Mouse (Mus musculus) c-Kit-positive CD71-positive TER-119-positive erythroid progenitor cells, embryonic 14.5 days (primary cell): Measurements from ENCODE around the gene Olfr5.
"Not testable (repeated sequence)": the region's sequence is repeated elsewhere in the genome, so short reads cannot be mapped to it uniquely, and the experiment has no call there.

ENCODE experiments used
- DNase-seq: peaks from one replicate; pipeline ENCODE4 v3.0.0-alpha.2; 2013; ENCODE audit warnings: low spot score

Olfr5 gene

GRCm38 (mm10) chr7:6486841-6487240, at the start of gene Olfr5:
Olfr5 (minus strand) TSS chr7:6486941.
- no peak for DNase-seq

GRCm38 (mm10) chr7:6526141-6526540, 39.4 kb upstream of the Olfr5 start:
- peak; percentile 16 for DNase-seq

- DNase-seq, result no peak
These were observed 38.3 kb upstream of the Olfr5 start for GRCm38 (mm10) chr7:6525001-6525400.

- DNase-seq, result no peak
These were observed 36.1 kb upstream of the Olfr5 start, which contains the start of gene Olfr1349 for GRCm38 (mm10) chr7:6522850-6523249. Olfr1349 (minus strand) TSS chr7:6522950.

- DNase-seq, result no peak
These were observed 34.9 kb upstream of the Olfr5 start for GRCm38 (mm10) chr7:6521666-6522065.

- no peak for DNase-seq
These were observed 21.9 kb upstream of the Olfr5 start, which contains the start of gene Olfr1348 for GRCm38 (mm10) chr7:6508648-6509047. Olfr1348 (minus strand) TSS chr7:6508748.

- DNase-seq, result no peak
These were observed 12.9 kb upstream of the Olfr5 start, which contains the start of gene Olfr1347 for GRCm38 (mm10) chr7:6499655-6500054. Olfr1347 (minus strand) TSS chr7:6499755.

GRCm38 (mm10) chr7:6477633-6478032, 9.1 kb downstream of the Olfr5 start:
- not testable (repeated sequence) for DNase-seq

GRCm38 (mm10) chr7:6466951-6467350, 19.8 kb downstream of the Olfr5 start, which contains the start of gene Olfr1346:
Olfr1346 (plus strand) TSS chr7:6467101.
- no peak for DNase-seq

GRCm38 (mm10) chr7:6456399-6456798, 30.3 kb downstream of the Olfr5 start:
- no peak for DNase-seq

GRCm38 (mm10) chr7:6455868-6456267, 30.9 kb downstream of the Olfr5 start, which contains the start of gene Olfr1336:
Olfr1336 (plus strand) TSS chr7:6456168.
- no peak for DNase-seq

- DNase-seq, result no peak
These were observed 39.0 kb downstream of the Olfr5 start for GRCm38 (mm10) chr7:6447771-6448170.

GRCm38 (mm10) chr7:6441173-6441572, 45.6 kb downstream of the Olfr5 start:
- no peak for DNase-seq

- no peak for DNase-seq
These were observed 48.4 kb downstream of the Olfr5 start, which contains the start of gene Olfr1344 for GRCm38 (mm10) chr7:6438388-6438787. Olfr1344 (plus strand) TSS chr7:6438688.

GRCm38 (mm10) chr7:6430342-6430741, 56.4 kb downstream of the Olfr5 start:
- DNase-seq, result peak; percentile 31

GRCm38 (mm10) chr7:6429381-6429780, 57.4 kb downstream of the Olfr5 start:
- DNase-seq, result no peak
